Mouse (Mus musculus): ENCODE results near the gene Mtcl1. TPM values are rescaled to one million over a fixed set of nuclear protein-coding genes. Genes with fewer than 3 reads are reported as not detected.

Gene Mtcl1
- polyA plus RNA-seq, 1 experiment from 2014 or later: 3.5 TPM

DNA sequence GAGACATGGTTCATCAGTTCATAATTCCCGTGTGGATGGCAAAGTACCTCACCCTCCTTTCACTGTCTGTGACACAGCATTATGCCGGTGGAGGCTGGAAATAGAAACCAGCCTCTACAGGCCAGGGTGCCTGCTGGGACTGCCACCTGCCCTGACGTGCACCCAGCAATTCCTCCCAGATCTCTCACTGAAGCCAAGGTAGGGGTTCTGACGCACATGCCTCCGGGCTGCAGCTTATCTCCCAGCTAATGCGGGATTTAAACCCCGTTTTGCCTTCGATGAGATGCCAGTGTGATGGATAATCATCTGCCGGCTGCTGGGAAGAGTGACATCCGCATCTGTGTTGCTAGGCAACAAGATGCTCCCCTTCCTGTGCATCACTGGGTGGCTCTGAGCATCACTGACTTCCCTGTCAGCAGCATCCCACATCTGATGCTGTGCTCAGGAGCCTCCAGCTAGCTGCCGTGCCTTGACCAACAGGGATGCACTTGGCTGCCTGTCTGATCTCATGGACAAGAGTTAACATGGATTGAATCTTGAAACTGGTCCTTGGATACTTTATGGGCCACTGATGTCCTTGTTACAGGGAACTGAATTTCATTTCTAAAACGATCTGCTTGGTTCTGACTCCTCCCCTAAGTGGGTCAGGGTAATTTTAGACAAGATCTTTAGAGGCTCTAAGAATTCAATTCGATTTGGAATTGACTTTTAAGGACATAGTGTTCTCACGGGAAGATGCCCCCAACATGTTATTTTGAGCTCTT lies 123.9 kb downstream of the Mtcl1 start:
- Histone ChIP-seq H3K27ac (no peak overlapping the region), H3K4me1 (replicated peaks; ENCODE audit: insufficient read depth, low read length) (no peaks in the 10 kb centered on the region), H3K9ac (ENCODE audit: low read depth, low read length) (no peak overlapping the region), H3K4me2 (ENCODE audit: low read length) (no peak overlapping the region), H3K27me3 (ENCODE audit: insufficient read depth, low read length) (no peaks in the 10 kb centered on the region), H3K9me3 (replicated peaks; ENCODE audit: low read length) (no peaks in the 10 kb centered on the region; the same call in 1 of the 2 replicates), H3K4me3 (replicated peaks; ENCODE audit: low read depth, low read length) (no peak overlapping the region), H3K36me3 (ENCODE audit: insufficient read depth, low read length) (no peaks in the 10 kb centered on the region)
- TF ChIP-seq CTCF (IDR thresholded peaks at IDR 0.05; ENCODE audit: low read depth): no peak
- ATAC-seq (replicated peaks; ENCODE audit: low FRiP score, low read depth) (no peak), DNase-seq (ENCODE audit: low spot score) (no peak)
- 56% methylated on average over 14 of the region's 14 CpGs for WGBS

- H3K4me3 ChIP-seq (replicated peaks; ENCODE audit: low read depth, low read length): no peak overlapping the region
- H3K9ac ChIP-seq (ENCODE audit: low read depth, low read length): no peak overlapping the region
- no peak overlapping the region for H3K27ac ChIP-seq
- 81% methylated on average over 3 of the region's 3 CpGs for WGBS
- no peaks in the 10 kb centered on the region for H3K36me3 ChIP-seq (ENCODE audit: insufficient read depth, low read length)
- ATAC-seq (replicated peaks; ENCODE audit: low FRiP score, low read depth) (no peak), DNase-seq (ENCODE audit: low spot score) (no peak)
- H3K27me3 ChIP-seq (ENCODE audit: insufficient read depth, low read length): no peaks in the 10 kb centered on the region
- H3K4me2 ChIP-seq (ENCODE audit: low read length): no peak overlapping the region
- H3K9me3 ChIP-seq (replicated peaks; ENCODE audit: low read length): no peaks in the 10 kb centered on the region; the same call in 1 of the 2 replicates
- TF ChIP-seq CTCF (IDR thresholded peaks at IDR 0.05; ENCODE audit: low read depth): no peak
- H3K4me1 ChIP-seq (replicated peaks; ENCODE audit: insufficient read depth, low read length): no peaks in the 10 kb centered on the region
Measured at GRCm38 (mm10) chr17:66324836-66325235, 124.7 kb downstream of the Mtcl1 start.

DNA sequence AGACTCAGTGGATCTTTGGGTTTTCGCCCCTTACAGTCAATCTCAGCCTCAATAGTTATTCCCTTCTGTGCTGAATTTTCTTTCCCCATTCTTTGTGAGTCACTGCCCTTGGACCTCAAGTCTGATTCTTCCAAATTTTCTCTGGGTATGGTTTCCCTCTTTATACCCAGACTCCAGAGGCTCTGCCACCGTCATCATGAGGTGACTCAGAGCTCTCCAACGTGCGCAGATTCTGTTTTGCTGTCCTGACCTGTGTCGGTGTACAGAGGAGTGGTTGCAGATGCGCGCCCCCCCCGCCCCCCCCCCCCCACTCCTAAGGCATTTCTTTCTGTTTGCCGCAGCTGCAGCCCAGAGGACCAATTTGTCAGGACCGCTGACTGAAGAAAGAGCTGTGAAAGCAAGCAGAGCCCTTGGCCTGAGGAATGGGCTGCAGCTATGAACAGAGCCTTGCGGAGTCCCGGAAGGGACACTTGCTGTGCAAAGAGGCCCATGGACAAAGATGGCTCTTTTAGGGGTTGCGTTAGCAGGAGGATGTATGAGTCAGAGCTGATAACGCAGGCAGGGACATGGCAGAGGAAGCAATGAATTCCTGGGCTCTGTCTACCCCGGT lies 126.8 kb downstream of the Mtcl1 start:
- H3K27me3 ChIP-seq (ENCODE audit: insufficient read depth, low read length): no peaks in the 10 kb centered on the region
- no peak overlapping the region for H3K4me2 ChIP-seq (ENCODE audit: low read length)
- no peak overlapping the region for H3K9ac ChIP-seq (ENCODE audit: low read depth, low read length)
- H3K4me1 ChIP-seq (replicated peaks; ENCODE audit: insufficient read depth, low read length): no peaks in the 10 kb centered on the region
- H3K9me3 ChIP-seq (replicated peaks; ENCODE audit: low read length): no peaks in the 10 kb centered on the region
- H3K36me3 ChIP-seq (ENCODE audit: insufficient read depth, low read length): no peaks in the 10 kb centered on the region
- no peak overlapping the region for H3K4me3 ChIP-seq (replicated peaks; ENCODE audit: low read depth, low read length)
- WGBS: 80% methylated on average over 15 of the region's 15 CpGs
- DNase-seq (ENCODE audit: low spot score): no peak
- no peak overlapping the region for H3K27ac ChIP-seq
- ATAC-seq (replicated peaks; ENCODE audit: low FRiP score, low read depth): no peak
- TF ChIP-seq CTCF (IDR thresholded peaks at IDR 0.05; ENCODE audit: low read depth): no peak

DNA sequence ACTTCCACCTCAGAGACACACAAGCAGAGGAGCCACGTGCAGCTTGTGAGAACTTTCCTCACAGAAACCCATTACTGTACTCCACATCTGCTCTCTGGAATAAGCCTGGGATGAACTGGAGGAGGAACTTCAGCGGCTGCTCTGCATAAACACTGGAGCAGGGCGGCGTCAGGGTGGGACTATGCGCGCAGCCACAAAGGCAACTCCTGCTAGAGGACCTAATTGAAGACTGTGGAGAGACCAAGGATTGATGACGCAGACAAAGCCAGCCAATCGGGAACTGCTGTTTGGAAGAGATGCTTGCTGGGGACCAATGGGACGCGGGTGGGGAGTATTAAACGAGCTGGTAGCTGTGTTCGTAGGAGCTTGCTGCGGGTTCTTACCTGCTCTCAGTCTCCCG lies 127.6 kb downstream of the Mtcl1 start:
- H3K4me1 ChIP-seq (replicated peaks; ENCODE audit: insufficient read depth, low read length): no peaks in the 10 kb centered on the region
- H3K27me3 ChIP-seq (ENCODE audit: insufficient read depth, low read length): no peaks in the 10 kb centered on the region
- no peak for DNase-seq (ENCODE audit: low spot score)
- no peak overlapping the region for H3K4me3 ChIP-seq (replicated peaks; ENCODE audit: low read depth, low read length)
- H3K9me3 ChIP-seq (replicated peaks; ENCODE audit: low read length): no peaks in the 10 kb centered on the region
- ATAC-seq (replicated peaks; ENCODE audit: low FRiP score, low read depth): no peak
- WGBS: 81% methylated on average over 14 of the region's 14 CpGs
- H3K9ac ChIP-seq (ENCODE audit: low read depth, low read length): no peak overlapping the region
- no peak for TF ChIP-seq CTCF (IDR thresholded peaks at IDR 0.05; ENCODE audit: low read depth)
- no peak overlapping the region for H3K4me2 ChIP-seq (ENCODE audit: low read length)
- no peaks in the 10 kb centered on the region for H3K36me3 ChIP-seq (ENCODE audit: insufficient read depth, low read length)
- H3K27ac ChIP-seq: no peak overlapping the region

GRCm38 (mm10) chr17:66320716-66321372 lies 128.7 kb downstream of the Mtcl1 start:
- H3K4me2 ChIP-seq (ENCODE audit: low read length): no peak overlapping the region
- no peak for DNase-seq (ENCODE audit: low spot score)
- no peak overlapping the region for H3K9ac ChIP-seq (ENCODE audit: low read depth, low read length)
- no peak overlapping the region for H3K4me3 ChIP-seq (replicated peaks; ENCODE audit: low read depth, low read length)
- no peaks in the 10 kb centered on the region for H3K9me3 ChIP-seq (replicated peaks; ENCODE audit: low read length)
- TF ChIP-seq CTCF (IDR thresholded peaks at IDR 0.05; ENCODE audit: low read depth): no peak
- no peak for ATAC-seq (replicated peaks; ENCODE audit: low FRiP score, low read depth)
- no peaks in the 10 kb centered on the region for H3K4me1 ChIP-seq (replicated peaks; ENCODE audit: insufficient read depth, low read length)
- no peaks in the 10 kb centered on the region for H3K36me3 ChIP-seq (ENCODE audit: insufficient read depth, low read length)
- no peaks in the 10 kb centered on the region for H3K27me3 ChIP-seq (ENCODE audit: insufficient read depth, low read length)
- H3K27ac ChIP-seq: no peak overlapping the region
- 73% methylated on average over 20 of the region's 20 CpGs for WGBS

GRCm38 (mm10) chr17:66318031-66318430 lies 131.5 kb downstream of the Mtcl1 start:
- WGBS: 95% methylated on average over 3 of the region's 3 CpGs
- no peaks in the 10 kb centered on the region for H3K36me3 ChIP-seq (ENCODE audit: insufficient read depth, low read length)
- DNase-seq (ENCODE audit: low spot score) (no peak), ATAC-seq (replicated peaks; ENCODE audit: low FRiP score, low read depth) (no peak)
- no peak for TF ChIP-seq CTCF (IDR thresholded peaks at IDR 0.05; ENCODE audit: low read depth)
- H3K9me3 ChIP-seq (replicated peaks; ENCODE audit: low read length): no peaks in the 10 kb centered on the region
- no peak overlapping the region for H3K9ac ChIP-seq (ENCODE audit: low read depth, low read length)
- no peak overlapping the region for H3K4me2 ChIP-seq (ENCODE audit: low read length)
- H3K27me3 ChIP-seq (ENCODE audit: insufficient read depth, low read length): no peaks in the 10 kb centered on the region
- no peak overlapping the region for H3K27ac ChIP-seq
- H3K4me3 ChIP-seq (replicated peaks; ENCODE audit: low read depth, low read length): no peak overlapping the region
- 0 out of 2 replicates have a peak, but pooled peaks cover 10% of the 10 kb centered on the region for H3K4me1 ChIP-seq (replicated peaks; ENCODE audit: insufficient read depth, low read length)
